Mouse (Mus musculus): Measurements from ENCODE around the gene Oaz2. TPM values are rescaled to one million over a fixed set of nuclear protein-coding genes. Genes with fewer than 3 reads are reported as not detected.

The Oaz2 gene
- polyA plus RNA-seq, 1 experiment from 2014 or later: 258 TPM

GRCm38 (mm10) chr9:65657218-65657617, 10.6 kb upstream of the Oaz2 start:
- Histone ChIP-seq H3K27ac (replicated peaks; ENCODE audit: low read depth, low read length) (no peak overlapping the region), H3K4me2 (ENCODE audit: low read length) (no peak overlapping the region), H3K36me3 (ENCODE audit: control insufficient read depth, insufficient read depth, low read length) (no peaks in the 10 kb centered on the region), H3K4me1 (ENCODE audit: control insufficient read depth, insufficient read depth, low read length) (no peaks in the 10 kb centered on the region), H3K27me3 (ENCODE audit: control insufficient read depth, insufficient read depth, low read length) (no peaks in the 10 kb centered on the region), H3K9ac (replicated peaks; ENCODE audit: low read length) (no peak overlapping the region), H3K9me3 (ENCODE audit: control insufficient read depth, low read length) (no peaks in the 10 kb centered on the region), H3K4me3 (replicated peaks; ENCODE audit: low read depth, low read length) (no peak overlapping the region)
- 78% methylated on average over 3 of the region's 3 CpGs for WGBS
- ATAC-seq (ENCODE audit: low FRiP score, low TSS enrichment): no peak
- no peak for DNase-seq

DNA sequence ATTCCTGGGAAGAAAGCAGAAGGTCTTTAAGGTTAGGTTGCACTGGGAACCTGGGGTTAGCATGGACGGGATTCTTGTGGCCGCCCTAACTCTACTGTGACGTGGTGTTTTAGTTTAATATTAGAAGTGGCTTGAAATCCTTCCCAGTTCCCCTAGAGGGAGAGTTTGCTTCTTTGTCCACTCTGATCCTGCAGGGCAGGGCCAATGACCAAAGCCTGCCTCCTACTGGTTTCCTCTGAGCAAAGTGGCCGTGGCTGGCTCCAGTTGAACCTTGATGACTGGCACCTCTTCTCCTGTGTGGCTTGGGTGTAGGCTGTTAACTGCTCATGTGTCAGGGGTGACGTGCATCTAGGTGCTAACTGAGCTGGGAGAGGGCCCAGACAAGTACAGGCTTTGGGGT, 6.8 kb upstream of the Oaz2 start:
- Histone ChIP-seq H3K36me3 (ENCODE audit: control insufficient read depth, insufficient read depth, low read length) (no peaks in the 10 kb centered on the region), H3K27me3 (ENCODE audit: control insufficient read depth, insufficient read depth, low read length) (no peaks in the 10 kb centered on the region)
- 61% methylated on average over 5 of the region's 5 CpGs for WGBS

GRCm38 (mm10) chr9:65661493-65661892, 6.3 kb upstream of the Oaz2 start:
- Histone ChIP-seq H3K27me3 (ENCODE audit: control insufficient read depth, insufficient read depth, low read length) (no peaks in the 10 kb centered on the region), H3K9ac (replicated peaks; ENCODE audit: low read length) (no peak overlapping the region), H3K27ac (replicated peaks; ENCODE audit: low read depth, low read length) (no peak overlapping the region), H3K4me2 (ENCODE audit: low read length) (no peak overlapping the region), H3K4me1 (ENCODE audit: control insufficient read depth, insufficient read depth, low read length) (no peaks in the 10 kb centered on the region), H3K4me3 (replicated peaks; ENCODE audit: low read depth, low read length) (no peak overlapping the region), H3K36me3 (ENCODE audit: control insufficient read depth, insufficient read depth, low read length) (no peaks in the 10 kb centered on the region), H3K9me3 (ENCODE audit: control insufficient read depth, low read length) (no peaks in the 10 kb centered on the region)
- WGBS: 43% methylated on average over 1 of the region's 1 CpGs
- ATAC-seq (ENCODE audit: low FRiP score, low TSS enrichment) (no peak), DNase-seq (no peak)

More for the DNA sequence above, 6.8 kb upstream of the Oaz2 start:
- Histone ChIP-seq H3K4me3 (replicated peaks; ENCODE audit: low read depth, low read length) (no peak overlapping the region), H3K4me2 (ENCODE audit: low read length) (no peak overlapping the region), H3K4me1 (ENCODE audit: control insufficient read depth, insufficient read depth, low read length) (no peaks in the 10 kb centered on the region), H3K27ac (replicated peaks; ENCODE audit: low read depth, low read length) (no peak overlapping the region), H3K9ac (replicated peaks; ENCODE audit: low read length) (no peak overlapping the region), H3K9me3 (ENCODE audit: control insufficient read depth, low read length) (no peaks in the 10 kb centered on the region)
- ATAC-seq (ENCODE audit: low FRiP score, low TSS enrichment) (no peak), DNase-seq (no peak)

- ATAC-seq (ENCODE audit: low FRiP score, low TSS enrichment): no peak
Observed at GRCm38 (mm10) chr9:65664163-65664562, 3.6 kb upstream of the Oaz2 start.

GRCm38 (mm10) chr9:65666042-65666441, 1.8 kb upstream of the Oaz2 start:
- no peak overlapping the region for H3K9ac ChIP-seq (replicated peaks; ENCODE audit: low read length)
- DNase-seq (peak; percentile 85), ATAC-seq (ENCODE audit: low FRiP score, low TSS enrichment) (no peak; the same call in 1 of the 2 replicates)
- no peaks in the 10 kb centered on the region for H3K4me1 ChIP-seq (ENCODE audit: control insufficient read depth, insufficient read depth, low read length)
- H3K27me3 ChIP-seq (ENCODE audit: control insufficient read depth, insufficient read depth, low read length): no peaks in the 10 kb centered on the region
- no peak overlapping the region for H3K4me3 ChIP-seq (replicated peaks; ENCODE audit: low read depth, low read length)
- no peak overlapping the region for H3K27ac ChIP-seq (replicated peaks; ENCODE audit: low read depth, low read length)
- H3K36me3 ChIP-seq (ENCODE audit: control insufficient read depth, insufficient read depth, low read length): no peaks in the 10 kb centered on the region
- H3K4me2 ChIP-seq (ENCODE audit: low read length): no peak overlapping the region
- H3K9me3 ChIP-seq (ENCODE audit: control insufficient read depth, low read length): no peaks in the 10 kb centered on the region
- WGBS: 27% methylated on average over 5 of the region's 5 CpGs

More at GRCm38 (mm10) chr9:65664163-65664562, 3.6 kb upstream of the Oaz2 start:
- H3K4me3 ChIP-seq (replicated peaks; ENCODE audit: low read depth, low read length): no peak overlapping the region
- 2% methylated on average over 3 of the region's 3 CpGs for WGBS
- DNase-seq: peak; percentile 88
- no peaks in the 10 kb centered on the region for H3K27me3 ChIP-seq (ENCODE audit: control insufficient read depth, insufficient read depth, low read length)
- no peaks in the 10 kb centered on the region for H3K36me3 ChIP-seq (ENCODE audit: control insufficient read depth, insufficient read depth, low read length)
- H3K4me1 ChIP-seq (ENCODE audit: control insufficient read depth, insufficient read depth, low read length): no peaks in the 10 kb centered on the region
- H3K9ac ChIP-seq (replicated peaks; ENCODE audit: low read length): no peak overlapping the region
- H3K4me2 ChIP-seq (ENCODE audit: low read length): no peak overlapping the region
- H3K9me3 ChIP-seq (ENCODE audit: control insufficient read depth, low read length): no peaks in the 10 kb centered on the region
- H3K27ac ChIP-seq (replicated peaks; ENCODE audit: low read depth, low read length): no peak overlapping the region

GRCm38 (mm10) chr9:65671431-65671931, 3.7 kb downstream of the Oaz2 start:
- WGBS: 61% methylated on average over 9 of the region's 9 CpGs
- Histone ChIP-seq H3K4me3 (replicated peaks; ENCODE audit: low read depth, low read length) (no peak overlapping the region), H3K27me3 (ENCODE audit: control insufficient read depth, insufficient read depth, low read length) (no peaks in the 10 kb centered on the region), H3K36me3 (ENCODE audit: control insufficient read depth, insufficient read depth, low read length) (no peaks in the 10 kb centered on the region), H3K4me1 (ENCODE audit: control insufficient read depth, insufficient read depth, low read length) (peaks cover 7% of the 10 kb centered on the region; the same call in 1 of the 2 replicates), H3K9ac (replicated peaks; ENCODE audit: low read length) (no peak overlapping the region), H3K4me2 (ENCODE audit: low read length) (no peak overlapping the region), H3K9me3 (ENCODE audit: control insufficient read depth, low read length) (no peaks in the 10 kb centered on the region), H3K27ac (replicated peaks; ENCODE audit: low read depth, low read length) (no peak overlapping the region)
- no peak for DNase-seq
- ATAC-seq (ENCODE audit: low FRiP score, low TSS enrichment): no peak

- no peak overlapping the region for H3K27ac ChIP-seq (replicated peaks; ENCODE audit: low read depth, low read length)
Observed at GRCm38 (mm10) chr9:65672996-65673395, 5.2 kb downstream of the Oaz2 start.

DNA sequence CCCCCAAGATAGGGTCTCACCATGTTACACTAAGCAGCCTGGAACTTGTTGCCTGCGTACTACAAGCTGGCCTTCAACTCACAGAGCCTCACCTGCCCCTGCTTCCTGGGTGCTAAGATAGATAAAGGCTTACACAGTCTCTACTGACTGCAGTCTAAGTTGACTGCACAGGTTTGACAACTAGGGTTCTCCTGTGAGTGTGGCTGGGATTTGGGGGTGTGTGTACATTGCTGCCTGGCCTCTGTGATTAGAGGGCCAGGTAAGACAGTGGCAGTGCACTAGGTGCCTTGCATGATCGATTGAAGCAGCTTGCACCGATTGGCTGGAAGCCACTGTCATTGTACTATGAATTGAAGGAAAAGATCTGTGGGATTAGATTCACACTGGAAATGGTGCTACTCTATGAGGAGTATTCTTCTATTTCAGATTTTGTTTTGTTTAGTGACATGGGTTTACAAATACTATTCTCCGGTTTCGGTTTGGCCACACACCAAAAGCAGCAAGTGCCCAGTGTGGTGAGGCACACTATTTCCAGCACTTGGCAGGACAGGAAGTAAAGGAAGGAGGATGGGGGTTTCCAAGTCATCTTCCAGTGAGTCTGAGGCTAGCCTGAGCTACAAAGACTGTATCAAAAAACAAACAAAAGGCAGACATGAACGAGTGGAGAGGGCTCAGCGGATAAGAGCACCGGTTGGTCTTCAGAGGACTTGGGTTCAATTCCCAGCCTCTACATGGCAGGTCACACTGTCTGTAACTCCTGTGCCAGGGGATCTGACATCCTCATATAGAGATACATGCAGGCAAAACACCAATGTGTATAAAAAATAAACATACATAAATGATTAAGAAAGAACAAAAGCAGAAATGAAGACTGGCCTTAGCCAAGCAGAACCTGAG, 7.9 kb downstream of the Oaz2 start:
- Histone ChIP-seq H3K27me3 (ENCODE audit: control insufficient read depth, insufficient read depth, low read length) (no peaks in the 10 kb centered on the region), H3K9ac (replicated peaks; ENCODE audit: low read length) (peak overlapping the region; percentile 84), H3K4me1 (ENCODE audit: control insufficient read depth, insufficient read depth, low read length) (peaks cover 40% of the 10 kb centered on the region), H3K27ac (replicated peaks; ENCODE audit: low read depth, low read length) (peak overlapping the region; percentile 83), H3K9me3 (ENCODE audit: control insufficient read depth, low read length) (no peaks in the 10 kb centered on the region), H3K4me3 (replicated peaks; ENCODE audit: low read depth, low read length) (peak overlapping the region; percentile 65), H3K36me3 (ENCODE audit: control insufficient read depth, insufficient read depth, low read length) (no peaks in the 10 kb centered on the region), H3K4me2 (ENCODE audit: low read length) (peak overlapping the region; percentile 56)
- ATAC-seq (ENCODE audit: low FRiP score, low TSS enrichment): peak; percentile 57
- 57% methylated on average over 8 of the region's 8 CpGs for WGBS
- DNase-seq: no peak

More at GRCm38 (mm10) chr9:65672996-65673395, 5.2 kb downstream of the Oaz2 start:
- Histone ChIP-seq H3K36me3 (ENCODE audit: control insufficient read depth, insufficient read depth, low read length) (no peaks in the 10 kb centered on the region), H3K4me1 (ENCODE audit: control insufficient read depth, insufficient read depth, low read length) (peaks cover 18% of the 10 kb centered on the region), H3K4me2 (ENCODE audit: low read length) (no peak overlapping the region), H3K9ac (replicated peaks; ENCODE audit: low read length) (no peak overlapping the region), H3K27me3 (ENCODE audit: control insufficient read depth, insufficient read depth, low read length) (no peaks in the 10 kb centered on the region), H3K4me3 (replicated peaks; ENCODE audit: low read depth, low read length) (no peak overlapping the region), H3K9me3 (ENCODE audit: control insufficient read depth, low read length) (no peaks in the 10 kb centered on the region)
- DNase-seq: no peak
- ATAC-seq (ENCODE audit: low FRiP score, low TSS enrichment): no peak
- WGBS: 85% methylated on average over 11 of the region's 11 CpGs
